Mouse (Mus musculus) heart, embryonic 13.5 days (tissue): ENCODE measurements around the gene Slc46a2. TPM values are rescaled to one million over a fixed set of nuclear protein-coding genes. Genes with fewer than 3 reads are reported as not detected.

ENCODE experiments used
- ATAC-seq: fragments of 200-750 bp; cut with Nextera tagmentation; 2 replicates; pipeline ENCODE4 v1.8.0; 2017; ENCODE audit warnings: moderate TSS enrichment; ENCODE audit not compliant: insufficient number of reproducible peaks, low FRiP score, low TSS enrichment; ENCODE audit errors: extremely low read depth
- H3K27ac ChIP-seq: fragments of 300-500 bp; sonication (generic); replicated peaks from 2 replicates; pipeline ENCODE4 v1.5.1; 2015; ENCODE audit warnings: moderate library complexity, mild to moderate bottlenecking, inconsistent platforms
- H3K27me3 ChIP-seq: fragments of 300-500 bp; sonication (generic); replicated peaks from 2 replicates; pipeline ENCODE4 v1.6.1; 2015; ENCODE audit warnings: mild to moderate bottlenecking, inconsistent platforms
- H3K36me3 ChIP-seq: fragments of 300-500 bp; sonication (generic); 2 replicates; pipeline ENCODE4 v1.6.1; 2015; ENCODE audit warnings: mild to moderate bottlenecking, inconsistent platforms
- H3K4me1 ChIP-seq: fragments of 300-500 bp; sonication (generic); 2 replicates; pipeline ENCODE4 v1.6.1; 2015; ENCODE audit warnings: inconsistent platforms
- H3K4me2 ChIP-seq: fragments of 300-500 bp; sonication (generic); 2 replicates; pipeline ENCODE4 v1.6.1; 2015; ENCODE audit warnings: inconsistent platforms, mild to moderate bottlenecking, moderate library complexity
- H3K4me3 ChIP-seq: fragments of 300-500 bp; sonication (generic); 2 replicates; pipeline ENCODE4 v1.5.1; 2015; ENCODE audit warnings: moderate library complexity, mild to moderate bottlenecking, inconsistent platforms
- H3K9ac ChIP-seq: fragments of 300-500 bp; sonication (generic); 2 replicates; pipeline ENCODE4 v1.6.1; 2015; ENCODE audit warnings: inconsistent platforms, mild to moderate bottlenecking, moderate library complexity
- H3K9me3 ChIP-seq: fragments of 300-500 bp; sonication (generic); 2 replicates; pipeline ENCODE4 v1.6.1; 2016; ENCODE audit warnings: inconsistent platforms
- WGBS: fragments of 180-500 bp; shearing (Covaris S2); methylation state at CpG from one replicate; pipeline ENCODE4 v1.1.7; 2015; ENCODE audit warnings: mixed read lengths; 5-methylcytosine and 5-hydroxymethylcytosine counted together
- polyA plus RNA-seq: library from polyadenylated mRNA; unstranded; fragments of >200 nt; fragmentation: Nextera tagmentation; extraction: Ambion mirVana; gene quantifications from 2 replicates; pipeline ENCODE4 v1.2.1, GENCODE M21; 2015

Slc46a2 gene
- polyA plus RNA-seq, 1 experiment from 2014 or later, result 0.74 TPM

DNA sequence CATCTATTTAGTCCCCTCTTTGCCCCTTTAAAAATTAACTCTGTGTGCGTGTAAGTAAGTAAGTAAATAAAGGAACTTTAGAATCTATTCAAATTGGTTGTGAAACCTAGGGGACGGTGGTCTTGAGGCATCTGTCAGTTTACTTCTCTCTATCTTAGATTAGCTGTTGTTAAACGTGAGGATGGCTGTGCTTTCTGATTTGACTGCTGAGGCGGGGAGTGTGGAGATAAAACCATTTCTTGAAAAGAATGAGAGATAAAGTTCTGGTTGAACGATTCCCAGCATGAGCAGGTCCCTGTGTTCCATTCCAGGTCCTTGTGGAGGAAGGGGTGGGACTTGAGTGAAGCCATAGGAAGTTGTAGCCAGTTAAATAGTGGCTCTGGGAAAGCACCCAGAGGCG is 41.6 kb downstream of the Slc46a2 start:
- no peak overlapping the region for H3K9ac ChIP-seq
- no peak for ATAC-seq
- H3K9me3 ChIP-seq, result no peaks in the 10 kb centered on the region
- no peaks in the 10 kb centered on the region for H3K27me3 ChIP-seq
- no peak overlapping the region for H3K27ac ChIP-seq
- WGBS, result 41% methylated on average over 6 of the region's 6 CpGs
- H3K4me3 ChIP-seq, result no peak overlapping the region
- peaks cover 23% of the 10 kb centered on the region for H3K4me1 ChIP-seq
- peaks cover 7% of the 10 kb centered on the region; the same call in 1 of the 2 replicates for H3K36me3 ChIP-seq
- no peak overlapping the region for H3K4me2 ChIP-seq

DNA sequence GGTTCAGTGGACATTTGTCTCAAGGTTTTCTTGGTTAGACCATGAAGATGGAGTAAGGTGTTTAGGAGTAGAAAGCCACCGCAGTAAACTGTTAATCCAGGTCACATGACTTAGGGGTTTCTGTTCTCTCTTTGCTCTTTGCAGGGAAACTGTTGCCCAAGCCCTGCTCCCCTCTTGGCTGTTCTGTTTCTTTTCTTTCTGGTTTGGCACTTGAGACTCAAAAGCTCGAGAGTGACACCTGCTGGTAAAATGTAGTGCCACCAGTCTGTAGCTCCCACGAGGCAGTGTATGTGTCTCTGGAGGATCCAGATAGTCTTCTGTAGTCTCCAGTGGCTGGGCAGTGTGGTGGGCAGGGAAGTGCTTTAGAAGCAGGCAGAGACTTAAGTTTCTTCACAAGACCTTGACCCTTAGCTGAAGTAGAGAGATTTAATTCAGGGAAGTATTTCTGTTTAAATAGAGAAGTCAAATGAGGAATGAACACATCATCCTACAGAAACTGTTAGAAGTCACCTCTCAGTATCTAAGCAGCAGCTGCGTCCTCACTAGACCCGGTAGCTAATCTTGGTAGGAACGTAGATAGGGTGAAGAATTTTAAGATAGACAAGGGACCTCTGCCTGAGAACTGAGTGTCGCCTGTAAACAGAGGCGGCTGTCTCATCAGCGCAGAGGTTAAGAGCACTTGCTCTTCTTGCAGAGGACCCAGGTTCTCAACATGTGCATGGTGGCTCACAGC is 43.8 kb downstream of the Slc46a2 start:
- 32% methylated on average over 9 of the region's 9 CpGs for WGBS
- ATAC-seq, result peak; percentile 63
- H3K9me3 ChIP-seq, result no peaks in the 10 kb centered on the region
- H3K4me3 ChIP-seq, result no peak overlapping the region
- peaks cover 9% of the 10 kb centered on the region; the same call in 1 of the 2 replicates for H3K36me3 ChIP-seq
- no peak overlapping the region for H3K4me2 ChIP-seq
- H3K4me1 ChIP-seq, result peaks cover 23% of the 10 kb centered on the region
- H3K27me3 ChIP-seq, result no peaks in the 10 kb centered on the region
- H3K9ac ChIP-seq, result peak overlapping the region; percentile 33; the same call in 1 of the 2 replicates
- H3K27ac ChIP-seq, result peak overlapping the region; percentile 61; the same call in 1 of the 2 replicates

DNA sequence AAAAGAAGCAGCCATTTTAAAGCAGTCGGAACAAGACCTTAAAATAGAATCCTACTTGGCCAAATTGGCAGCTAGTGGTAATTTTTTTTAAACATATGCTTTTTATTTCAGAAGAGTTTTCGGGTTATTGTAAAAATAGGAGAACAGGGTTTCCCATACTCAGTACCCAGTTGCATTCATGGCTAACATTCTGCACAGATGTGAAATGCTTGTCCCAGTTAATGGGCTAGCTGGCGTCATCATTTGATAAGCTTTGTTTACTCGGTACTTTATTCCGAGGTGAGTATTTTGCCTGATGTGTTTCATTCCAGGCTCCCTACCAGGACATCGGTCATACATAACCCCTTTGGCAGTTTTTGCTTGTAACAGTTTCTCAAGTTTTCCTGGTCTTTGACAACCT is 44.4 kb downstream of the Slc46a2 start:
- 60% methylated on average over 6 of the region's 6 CpGs for WGBS
- Histone ChIP-seq H3K4me2 (no peak overlapping the region), H3K27ac (peak overlapping the region; percentile 61), H3K9ac (no peak overlapping the region), H3K4me1 (peaks cover 23% of the 10 kb centered on the region), H3K9me3 (no peaks in the 10 kb centered on the region), H3K27me3 (no peaks in the 10 kb centered on the region), H3K4me3 (no peak overlapping the region), H3K36me3 (peaks cover 9% of the 10 kb centered on the region; the same call in 1 of the 2 replicates)
- ATAC-seq, result no peak

DNA sequence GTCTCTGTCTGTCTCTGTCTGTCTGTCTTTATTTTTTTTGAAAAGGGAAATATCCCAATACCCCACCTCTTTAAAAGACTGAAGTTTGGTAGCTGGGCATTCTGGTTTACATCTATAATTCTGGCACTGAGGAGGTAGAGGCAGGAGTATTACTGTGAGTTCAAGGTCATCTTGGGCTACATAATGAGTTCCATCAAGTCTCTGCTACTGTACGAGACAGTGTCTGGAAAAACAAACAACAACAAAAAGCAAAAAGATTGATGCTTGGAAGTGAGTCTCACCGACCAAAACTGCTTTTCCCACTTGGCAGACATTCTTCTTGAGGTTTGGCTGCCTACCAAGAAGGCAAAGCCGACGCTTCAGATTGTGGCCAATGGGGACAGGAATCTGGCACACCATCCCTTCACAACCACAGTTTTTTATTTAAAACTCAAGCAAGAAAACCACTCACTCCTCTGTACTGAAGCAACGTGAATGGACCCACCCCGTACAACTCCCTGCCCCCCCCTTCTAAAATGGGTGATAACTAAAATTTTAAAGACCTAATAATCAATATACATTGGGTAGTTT is 45.3 kb downstream of the Slc46a2 start:
- Histone ChIP-seq H3K9ac (no peak overlapping the region), H3K36me3 (peaks cover 9% of the 10 kb centered on the region; the same call in 1 of the 2 replicates), H3K27ac (peak overlapping the region; percentile 61; the same call in 1 of the 2 replicates), H3K27me3 (no peaks in the 10 kb centered on the region), H3K4me2 (no peak overlapping the region), H3K4me1 (peaks cover 23% of the 10 kb centered on the region), H3K4me3 (no peak overlapping the region), H3K9me3 (no peaks in the 10 kb centered on the region)
- 45% methylated on average over 6 of the region's 6 CpGs for WGBS
- no peak for ATAC-seq

DNA sequence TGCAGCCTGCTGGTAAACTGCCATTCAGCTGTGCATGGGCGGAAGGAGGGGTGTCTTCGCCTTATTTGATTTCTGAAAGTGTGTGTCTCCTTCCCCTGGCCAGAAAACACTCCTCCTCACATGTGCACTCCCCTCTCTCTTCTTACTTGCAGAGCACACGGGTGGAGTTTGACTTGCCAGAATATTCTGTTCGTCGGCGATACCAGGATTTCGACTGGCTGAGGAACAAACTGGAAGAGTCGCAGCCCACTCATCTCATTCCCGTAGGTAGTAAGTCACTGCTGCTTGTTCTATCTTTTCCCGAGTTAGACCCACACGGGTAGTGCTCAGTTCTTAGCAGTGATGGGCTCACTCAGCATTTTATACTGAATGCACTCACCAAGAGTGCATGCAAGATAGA is 46.8 kb downstream of the Slc46a2 start:
- no peaks in the 10 kb centered on the region for H3K27me3 ChIP-seq
- H3K9ac ChIP-seq, result no peak overlapping the region
- H3K4me2 ChIP-seq, result no peak overlapping the region
- H3K4me3 ChIP-seq, result no peak overlapping the region
- H3K4me1 ChIP-seq, result peaks cover 24% of the 10 kb centered on the region
- H3K9me3 ChIP-seq, result no peaks in the 10 kb centered on the region
- peaks cover 9% of the 10 kb centered on the region; the same call in 1 of the 2 replicates for H3K36me3 ChIP-seq
- H3K27ac ChIP-seq, result no peak overlapping the region
- 77% methylated on average over 11 of the region's 11 CpGs for WGBS
- ATAC-seq, result no peak

DNA sequence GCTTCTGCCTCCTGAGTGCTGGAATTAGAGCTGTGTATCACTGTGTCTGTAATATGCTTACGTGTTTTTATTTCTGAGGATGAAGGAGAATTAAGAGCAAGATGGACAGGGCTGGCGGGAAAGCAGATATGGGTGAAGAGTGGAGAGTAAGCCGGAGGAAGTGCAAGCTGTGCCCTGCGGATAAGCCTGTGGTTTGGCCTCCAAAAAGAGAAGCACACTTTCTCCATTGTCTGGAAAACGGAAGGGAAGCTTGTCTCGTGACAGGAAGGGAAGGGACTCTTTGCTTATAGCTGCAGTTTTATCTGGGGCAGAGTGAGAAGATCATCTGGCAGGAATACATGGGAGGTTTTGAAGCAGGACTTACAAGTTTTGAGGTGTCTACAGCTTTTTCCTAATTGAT is 51.0 kb downstream of the Slc46a2 start:
- Histone ChIP-seq H3K4me3 (no peak overlapping the region), H3K9me3 (no peaks in the 10 kb centered on the region), H3K27ac (0 out of 2 replicates have a peak overlapping the region, but pooled peaks have one; percentile 12), H3K36me3 (peaks cover 6% of the 10 kb centered on the region; the same call in 1 of the 2 replicates), H3K4me1 (peaks cover 25% of the 10 kb centered on the region), H3K9ac (no peak overlapping the region), H3K27me3 (no peaks in the 10 kb centered on the region), H3K4me2 (no peak overlapping the region)
- WGBS, result 48% methylated on average over 6 of the region's 6 CpGs
- ATAC-seq, result no peak

DNA sequence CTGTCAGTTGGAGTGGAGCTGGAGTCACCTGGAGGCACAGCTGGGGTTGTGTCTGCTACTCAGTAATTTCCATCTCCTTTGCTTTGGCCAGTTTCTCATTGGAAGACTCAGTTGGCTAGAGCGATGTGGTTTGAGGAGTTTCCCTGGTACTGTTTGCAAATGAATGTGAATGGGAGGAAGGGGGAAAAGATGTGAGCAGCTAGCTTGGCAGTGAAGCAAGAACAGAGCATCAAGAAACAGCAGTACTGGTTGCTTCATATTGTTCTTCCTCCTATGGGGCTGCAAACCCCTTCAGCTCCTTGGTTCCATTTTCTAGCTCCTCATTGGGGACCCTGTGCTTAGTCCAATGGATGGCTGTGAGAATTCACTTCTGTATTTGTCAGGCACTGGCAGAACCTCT is 52.5 kb downstream of the Slc46a2 start:
- H3K9me3 ChIP-seq, result no peaks in the 10 kb centered on the region
- no peak for ATAC-seq
- H3K4me2 ChIP-seq, result no peak overlapping the region
- H3K27ac ChIP-seq, result no peak overlapping the region
- H3K9ac ChIP-seq, result no peak overlapping the region
- WGBS, result 86% methylated on average over 1 of the region's 1 CpGs
- no peak overlapping the region for H3K4me3 ChIP-seq
- no peaks in the 10 kb centered on the region for H3K27me3 ChIP-seq
- peaks cover 25% of the 10 kb centered on the region for H3K4me1 ChIP-seq
- peaks cover 6% of the 10 kb centered on the region for H3K36me3 ChIP-seq

DNA sequence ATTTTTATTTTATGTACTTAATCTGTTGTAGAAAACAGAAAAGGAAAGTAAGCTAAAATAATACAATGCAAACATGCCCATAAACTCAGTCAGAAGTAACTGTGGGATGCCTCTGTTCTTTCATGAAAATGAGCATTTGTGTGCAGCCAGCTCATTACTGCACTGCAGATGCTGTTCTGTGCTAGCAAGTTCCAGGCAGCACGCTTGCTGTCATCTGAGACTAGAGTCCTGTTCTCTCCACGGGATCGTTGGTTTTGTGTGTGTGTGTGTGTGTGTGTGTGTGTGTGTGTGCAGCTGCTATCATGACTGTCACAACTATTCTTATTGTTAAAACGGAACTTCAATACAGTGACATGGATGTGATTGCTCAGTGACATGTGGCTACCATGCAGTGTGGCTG is 53.0 kb downstream of the Slc46a2 start:
- no peak for ATAC-seq
- H3K4me2 ChIP-seq, result no peak overlapping the region
- peaks cover 10% of the 10 kb centered on the region for H3K36me3 ChIP-seq
- 53% methylated on average over 4 of the region's 4 CpGs for WGBS
- H3K27ac ChIP-seq, result no peak overlapping the region
- peaks cover 25% of the 10 kb centered on the region for H3K4me1 ChIP-seq
- no peaks in the 10 kb centered on the region for H3K27me3 ChIP-seq
- no peak overlapping the region for H3K4me3 ChIP-seq
- no peak overlapping the region for H3K9ac ChIP-seq
- H3K9me3 ChIP-seq, result no peaks in the 10 kb centered on the region

DNA sequence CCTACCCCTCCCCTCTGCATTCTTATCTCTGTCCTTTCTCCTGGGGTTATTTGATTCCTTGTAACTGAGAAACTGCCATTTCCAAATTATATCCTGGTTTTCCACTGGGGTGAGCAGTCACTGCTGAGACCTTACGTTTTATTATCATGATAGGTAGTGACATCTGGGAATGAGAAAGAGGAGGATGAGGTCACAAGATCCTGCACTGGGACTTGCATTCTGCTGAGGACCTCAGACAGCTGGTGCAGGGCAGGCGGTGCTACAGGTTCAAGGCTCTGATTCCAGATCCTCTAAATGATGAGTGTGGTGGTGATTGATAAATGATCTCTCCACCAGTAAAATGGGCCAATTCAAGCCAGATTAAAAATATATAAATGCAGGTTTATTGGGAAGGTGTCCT is 54.4 kb downstream of the Slc46a2 start:
- Histone ChIP-seq H3K4me3 (no peak overlapping the region), H3K27me3 (no peaks in the 10 kb centered on the region)

DNA sequence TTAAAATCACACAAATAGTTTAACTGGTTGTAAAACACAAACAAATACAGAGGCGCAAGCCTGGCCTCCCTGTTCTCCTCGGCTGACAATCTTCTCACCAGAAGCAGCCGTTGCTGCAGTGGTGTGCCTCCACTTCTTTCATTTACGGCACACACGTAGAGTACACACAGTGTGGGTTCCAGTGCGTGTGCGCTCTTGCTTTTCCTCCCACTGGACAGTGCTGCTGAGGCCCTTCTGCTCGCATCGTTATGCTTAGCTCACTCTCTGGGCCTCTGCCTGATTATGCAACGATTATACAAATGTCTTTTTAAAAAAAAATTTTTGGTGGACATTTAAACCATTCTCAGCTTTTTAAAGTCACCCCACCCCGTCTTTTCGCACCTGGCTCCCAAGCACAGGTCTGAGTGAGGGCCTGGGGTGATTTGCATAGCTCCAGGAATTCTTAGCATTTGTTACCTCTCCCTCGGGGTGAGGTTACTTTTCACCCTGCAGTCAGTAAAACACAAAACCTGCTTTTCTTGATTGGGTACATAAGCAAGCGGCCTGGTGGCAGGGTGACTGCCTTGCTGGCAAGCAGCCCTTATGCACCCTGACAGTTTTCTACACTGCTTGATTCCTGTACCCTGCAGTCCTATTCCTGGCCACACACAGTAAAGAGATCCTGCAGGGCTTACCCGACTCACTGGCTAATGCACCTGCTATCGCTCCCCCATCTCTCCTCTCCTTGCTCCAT is 55.0 kb downstream of the Slc46a2 start:
- H3K27me3 ChIP-seq, result no peaks in the 10 kb centered on the region
- no peak overlapping the region for H3K4me2 ChIP-seq
- ATAC-seq, result no peak
- peaks cover 10% of the 10 kb centered on the region for H3K36me3 ChIP-seq
- no peak overlapping the region for H3K27ac ChIP-seq
- H3K4me3 ChIP-seq, result no peak overlapping the region
- peaks cover 25% of the 10 kb centered on the region for H3K4me1 ChIP-seq
- 65% methylated on average over 16 of the region's 16 CpGs for WGBS
- no peak overlapping the region for H3K9ac ChIP-seq
- no peaks in the 10 kb centered on the region for H3K9me3 ChIP-seq

More for the DNA sequence above, 54.4 kb downstream of the Slc46a2 start:
- no peak overlapping the region for H3K4me2 ChIP-seq
- 63% methylated on average over 2 of the region's 2 CpGs for WGBS
- no peaks in the 10 kb centered on the region for H3K9me3 ChIP-seq
- H3K36me3 ChIP-seq, result peaks cover 10% of the 10 kb centered on the region
- H3K4me1 ChIP-seq, result peaks cover 25% of the 10 kb centered on the region
- H3K27ac ChIP-seq, result no peak overlapping the region
- H3K9ac ChIP-seq, result no peak overlapping the region
- ATAC-seq, result no peak
